Mouse (Mus musculus) G1E (cell line): ENCODE results near the gene Rae1.

Experiments
- CTCF ChIP-seq: IDR thresholded peaks from 2 replicates; pipeline ENCODE4 v1.5.1; 2012; ENCODE audit warnings: low read depth, low read length, inconsistent platforms, mixed read lengths
- GATA1 ChIP-seq: IDR thresholded peaks from 2 replicates; pipeline ENCODE4 v1.6.1; 2012; ENCODE audit warnings: borderline replicate concordance, low read length, inconsistent platforms, mixed read lengths
- TAL1 ChIP-seq: conservative IDR thresholded peaks from 2 replicates; pipeline ENCODE4 v1.6.1; 2012; ENCODE audit warnings: low read depth, low read length, inconsistent platforms, mixed read lengths

- TF ChIP-seq CTCF: no peak
- no peak for TF ChIP-seq GATA1
- no peak for TF ChIP-seq TAL1
These were observed 19.4 kb downstream of the Rae1 start for GRCm38 (mm10) chr2:173019322-173019721.
